Mouse (Mus musculus): ENCODE results near the gene Zfyve21. TPM values are rescaled to one million over a fixed set of nuclear protein-coding genes. Genes with fewer than 3 reads are reported as not detected.
A peak's percentile ranks its signal among the peaks of the same experiment; 100 is the strongest.

Zfyve21 gene
- polyA plus RNA-seq (2014; fragmentation: Nextera tagmentation; extraction: Ambion mirVana), result 30.5 and 39.6 TPM in 2 replicates

DNA sequence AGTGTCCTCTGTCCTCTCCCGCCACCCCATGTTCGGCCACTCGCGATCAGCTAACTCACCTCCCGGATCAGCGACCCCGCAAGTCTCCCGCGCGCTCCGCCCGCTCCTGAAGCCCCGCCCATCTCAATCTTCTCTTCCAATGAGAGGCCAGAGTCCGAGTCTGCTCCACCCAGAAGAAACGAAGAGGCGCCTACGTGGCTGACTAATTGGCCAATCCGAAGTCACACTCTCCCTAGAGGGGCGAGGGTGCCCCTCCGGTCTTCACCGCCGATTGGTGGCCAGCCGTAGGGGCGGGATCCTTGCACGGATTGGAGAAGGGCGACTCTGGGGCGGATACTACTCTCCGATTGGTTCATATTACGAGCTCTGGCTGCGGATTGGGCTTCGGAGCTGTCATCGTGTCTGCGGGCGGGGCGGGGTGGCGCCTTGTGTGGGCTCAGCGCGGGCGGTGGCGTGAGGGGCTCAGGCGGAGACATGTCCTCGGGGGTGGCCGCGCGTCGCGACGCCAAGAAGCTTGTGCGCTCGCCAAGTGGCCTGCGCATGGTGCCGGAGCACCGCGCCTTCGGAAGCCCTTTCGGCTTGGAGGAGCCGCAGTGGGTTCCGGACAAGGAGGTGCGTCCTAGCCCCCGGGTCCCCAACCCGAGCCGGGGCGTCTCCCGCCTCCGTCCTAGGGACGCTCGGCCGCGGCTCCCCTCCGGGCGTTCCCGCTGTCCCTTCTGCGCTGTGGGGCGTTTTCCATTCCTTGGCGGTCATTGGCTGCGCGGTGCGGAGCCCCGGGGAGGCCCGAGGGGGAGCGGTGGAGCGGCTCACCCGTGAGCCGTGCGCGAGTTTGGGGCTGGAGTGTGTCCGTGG lies at the start of gene Zfyve21, which contains the start of gene Xrcc3:
Gene Zfyve21 (plus strand): TSS at position 405 of the 852 bp plus-strand sequence.
Gene Xrcc3 (minus strand): TSS at position 108 of the 852 bp plus-strand sequence.
- H3K4me2 ChIP-seq (ENCODE audit: low read depth, low read length), result peak within 1 kb of the TSS; percentile 90
- under 1% methylated on average over 73 of the region's 87 CpGs for WGBS
- peak within 1 kb of the TSS; percentile 80 for H3K4me3 ChIP-seq (ENCODE audit: low read depth, low read length)
- H3K9me3 ChIP-seq (ENCODE audit: control insufficient read depth, low read length), result no peaks in the 10 kb centered on the region
- peak; percentile 99 for ATAC-seq (ENCODE audit: low read depth)
- peak within 1 kb of the TSS; percentile 81 for H3K27ac ChIP-seq (ENCODE audit: low read depth, low read length)
- peak within 1 kb of the TSS; percentile 65 for H3K9ac ChIP-seq (replicated peaks; ENCODE audit: low read depth, low read length)
- H3K4me1 ChIP-seq (ENCODE audit: control insufficient read depth, insufficient read depth, low read length), result peaks cover 13% of the 10 kb centered on the region; the same call in 1 of the 2 replicates
- no peaks in the 10 kb centered on the region for H3K36me3 ChIP-seq (ENCODE audit: control insufficient read depth, insufficient read depth, low read length)
- H3K27me3 ChIP-seq (ENCODE audit: control insufficient read depth, insufficient read depth, low read length), result no peaks in the 10 kb centered on the region

DNA sequence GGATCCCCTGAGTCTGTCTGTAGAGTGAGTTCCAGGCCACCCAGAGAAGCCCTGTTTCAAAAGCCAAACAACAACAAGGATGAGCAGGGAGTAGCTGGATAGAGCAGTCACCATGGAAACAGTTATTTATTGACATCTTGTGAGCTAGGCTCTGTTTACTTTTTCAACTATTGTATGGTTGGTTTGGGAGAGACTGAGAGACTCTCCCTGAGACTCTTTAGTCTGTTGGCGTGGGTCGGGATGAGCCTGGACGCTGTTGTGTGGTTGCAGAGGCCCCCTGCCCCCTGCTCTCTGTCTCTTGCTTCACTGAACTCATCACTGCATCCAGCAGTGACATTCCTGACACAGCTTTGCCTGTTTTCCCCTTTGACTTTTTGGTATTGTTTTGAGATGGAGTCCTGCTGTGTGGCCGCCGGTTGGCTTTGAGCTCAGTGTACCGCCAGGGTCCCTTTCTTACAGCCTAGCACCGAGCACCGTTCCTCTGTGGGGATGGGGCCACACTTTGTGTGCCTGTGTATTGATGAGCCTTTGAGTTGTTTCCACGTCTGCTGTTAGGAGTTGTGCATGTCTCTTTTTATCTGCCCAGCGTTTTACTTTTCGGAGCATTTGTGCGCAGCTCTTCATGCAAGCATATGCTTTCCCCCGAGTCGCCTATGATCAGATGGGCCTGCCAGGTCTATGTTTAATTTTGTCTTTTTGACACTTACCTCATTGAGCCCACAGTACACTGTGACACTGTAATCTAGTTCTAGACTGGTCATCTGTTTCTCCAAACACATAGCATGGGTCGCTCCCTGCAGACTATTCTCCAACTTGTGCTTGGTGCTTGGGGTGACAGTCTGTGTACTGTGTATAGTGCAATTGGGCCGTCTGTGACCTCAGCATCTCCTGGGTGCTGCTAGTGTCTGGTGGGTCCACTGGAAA lies 47.4 kb upstream of the Zfyve21 start:
- Histone ChIP-seq H3K4me3 (ENCODE audit: low read depth, low read length) (no peak overlapping the region), H3K4me1 (ENCODE audit: control insufficient read depth, insufficient read depth, low read length) (peaks cover 32% of the 10 kb centered on the region), H3K27me3 (ENCODE audit: control insufficient read depth, insufficient read depth, low read length) (no peaks in the 10 kb centered on the region), H3K9ac (replicated peaks; ENCODE audit: low read depth, low read length) (no peak overlapping the region), H3K9me3 (ENCODE audit: control insufficient read depth, low read length) (no peaks in the 10 kb centered on the region), H3K4me2 (ENCODE audit: low read depth, low read length) (no peak overlapping the region; the same call in 1 of the 2 replicates), H3K36me3 (ENCODE audit: control insufficient read depth, insufficient read depth, low read length) (no peaks in the 10 kb centered on the region), H3K27ac (ENCODE audit: low read depth, low read length) (no peak overlapping the region)
- WGBS, result 27% methylated on average over 16 of the region's 16 CpGs
- ATAC-seq (ENCODE audit: low read depth), result no peak

DNA sequence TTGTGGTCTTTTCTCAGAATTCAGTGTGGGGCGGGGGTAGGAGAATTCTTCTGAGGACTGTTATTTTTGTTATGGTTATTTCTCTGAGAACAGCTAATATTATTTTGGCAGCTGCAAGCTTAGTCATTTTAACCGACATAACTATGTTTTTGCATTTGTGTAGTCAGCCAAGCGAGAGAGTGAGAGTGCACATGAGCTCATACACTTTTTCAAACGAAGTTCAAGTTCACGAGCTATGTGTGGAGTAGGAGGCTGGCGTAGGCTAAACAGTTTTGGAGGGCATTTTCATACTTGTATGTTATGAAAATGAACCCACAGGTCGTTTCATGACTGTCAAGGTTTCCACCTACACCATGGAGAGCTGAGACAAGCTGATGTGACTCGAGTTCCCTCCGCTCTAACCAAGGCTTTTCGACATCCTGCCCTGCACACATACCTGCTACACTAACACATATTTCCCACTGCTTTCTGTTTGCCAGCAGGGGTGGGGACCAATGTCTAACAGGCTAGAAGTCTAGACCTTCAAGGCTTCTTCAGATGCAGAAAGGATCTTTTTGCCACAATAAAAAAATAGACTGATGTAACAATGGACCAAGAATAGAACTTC lies 45.5 kb upstream of the Zfyve21 start:
- H3K27me3 ChIP-seq (ENCODE audit: control insufficient read depth, insufficient read depth, low read length), result no peaks in the 10 kb centered on the region
- no peak overlapping the region for H3K4me3 ChIP-seq (ENCODE audit: low read depth, low read length)
- peaks cover 9% of the 10 kb centered on the region for H3K36me3 ChIP-seq (ENCODE audit: control insufficient read depth, insufficient read depth, low read length)
- no peak overlapping the region for H3K4me2 ChIP-seq (ENCODE audit: low read depth, low read length)
- H3K4me1 ChIP-seq (ENCODE audit: control insufficient read depth, insufficient read depth, low read length), result peaks cover 24% of the 10 kb centered on the region
- H3K9ac ChIP-seq (replicated peaks; ENCODE audit: low read depth, low read length), result no peak overlapping the region
- no peak for ATAC-seq (ENCODE audit: low read depth)
- H3K27ac ChIP-seq (ENCODE audit: low read depth, low read length), result no peak overlapping the region
- 89% methylated on average over 10 of the region's 10 CpGs for WGBS
- no peaks in the 10 kb centered on the region for H3K9me3 ChIP-seq (ENCODE audit: control insufficient read depth, low read length)

DNA sequence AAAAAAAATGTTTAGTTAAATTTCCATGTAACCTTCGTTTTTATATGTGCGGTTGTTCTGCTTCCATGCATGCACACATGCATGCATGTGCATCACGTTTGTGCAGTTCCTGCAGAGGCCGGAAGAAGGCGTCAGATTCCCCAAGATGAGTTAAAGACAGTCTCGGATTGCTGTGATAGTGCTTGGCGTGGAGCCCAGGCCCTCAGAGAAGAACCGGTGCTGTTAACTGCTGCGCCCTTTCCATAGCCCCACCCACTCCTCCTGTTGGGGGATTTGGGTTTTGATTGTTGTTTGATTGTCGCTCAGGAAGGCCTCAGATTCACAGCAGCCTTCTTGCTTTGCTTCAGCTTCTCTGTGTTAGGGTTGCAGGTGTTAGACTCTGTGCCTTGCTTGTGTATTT lies 44.7 kb upstream of the Zfyve21 start:
- WGBS, result 24% methylated on average over 10 of the region's 10 CpGs
- H3K9me3 ChIP-seq (ENCODE audit: control insufficient read depth, low read length), result no peaks in the 10 kb centered on the region
- no peak overlapping the region for H3K9ac ChIP-seq (replicated peaks; ENCODE audit: low read depth, low read length)
- H3K27me3 ChIP-seq (ENCODE audit: control insufficient read depth, insufficient read depth, low read length), result no peaks in the 10 kb centered on the region
- no peak overlapping the region for H3K4me2 ChIP-seq (ENCODE audit: low read depth, low read length)
- H3K27ac ChIP-seq (ENCODE audit: low read depth, low read length), result peak overlapping the region; percentile 8
- H3K4me1 ChIP-seq (ENCODE audit: control insufficient read depth, insufficient read depth, low read length), result peaks cover 24% of the 10 kb centered on the region
- 0 out of 2 replicates have a peak, but pooled peaks have one; percentile 38 for ATAC-seq (ENCODE audit: low read depth)
- H3K36me3 ChIP-seq (ENCODE audit: control insufficient read depth, insufficient read depth, low read length), result peaks cover 17% of the 10 kb centered on the region
- H3K4me3 ChIP-seq (ENCODE audit: low read depth, low read length), result no peak overlapping the region

DNA sequence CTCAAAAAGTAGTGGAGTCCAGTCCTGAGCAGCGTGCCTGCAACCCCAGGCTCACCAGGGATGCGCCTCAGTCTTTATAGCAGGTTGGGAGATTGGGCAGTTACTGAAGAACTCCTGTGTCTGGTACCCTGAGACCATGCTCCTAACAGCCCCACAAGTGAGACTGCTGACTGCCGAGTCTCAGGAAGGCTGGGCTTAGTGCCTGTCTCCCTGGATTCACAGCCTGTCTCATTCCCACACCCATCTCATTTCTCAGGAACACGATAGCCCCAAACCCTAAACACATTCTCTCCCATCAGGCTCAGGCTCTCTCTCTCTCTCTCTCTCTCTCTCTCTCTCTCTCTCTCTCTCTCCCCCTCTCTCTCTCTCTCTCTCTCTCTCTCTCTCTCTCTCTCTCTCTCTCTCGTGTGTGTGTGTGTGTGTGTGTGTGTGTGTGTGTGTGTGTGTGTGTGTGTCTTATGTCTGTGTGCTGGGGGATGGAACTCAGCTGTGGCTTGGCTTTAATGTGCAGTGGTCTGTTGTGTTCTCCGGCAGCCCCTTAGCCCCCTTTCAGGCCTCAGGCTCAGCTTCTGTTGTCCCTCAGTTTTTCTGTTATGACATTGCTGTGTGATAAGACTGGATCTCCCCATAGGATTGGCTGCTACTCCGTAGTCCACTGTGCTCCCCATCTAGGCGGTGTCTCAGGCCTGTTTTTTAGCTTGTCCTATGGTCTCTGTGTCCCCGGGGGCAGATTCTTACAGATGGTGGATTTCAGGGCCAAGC lies 44.0 kb upstream of the Zfyve21 start:
- WGBS, result 48% methylated on average over 9 of the region's 9 CpGs
- no peak overlapping the region for H3K4me2 ChIP-seq (ENCODE audit: low read depth, low read length)

DNA sequence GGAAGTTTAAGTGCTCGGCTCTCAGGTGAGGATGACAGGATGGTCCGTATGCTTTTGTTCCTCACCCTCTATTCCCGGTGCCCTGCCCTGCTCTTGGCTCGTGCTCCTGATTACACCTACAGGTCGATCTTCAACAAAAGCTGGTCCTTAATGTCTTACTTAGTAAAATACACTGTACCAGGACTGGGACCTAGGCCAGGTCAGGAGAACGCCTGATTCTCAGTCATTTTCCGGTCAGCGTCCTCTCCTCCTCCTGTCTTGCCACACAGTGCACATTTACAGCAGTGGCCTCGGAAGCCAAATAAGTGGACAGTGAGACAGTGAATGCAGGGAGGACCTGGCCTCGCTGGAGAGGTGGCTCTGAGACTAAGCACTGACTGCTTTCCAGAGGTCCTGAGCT lies 43.3 kb upstream of the Zfyve21 start:
- no peak for ATAC-seq (ENCODE audit: low read depth)

More for the DNA sequence above, 44.0 kb upstream of the Zfyve21 start:
- Histone ChIP-seq H3K9me3 (ENCODE audit: control insufficient read depth, low read length) (no peaks in the 10 kb centered on the region), H3K27ac (ENCODE audit: low read depth, low read length) (peak overlapping the region; percentile 8), H3K36me3 (ENCODE audit: control insufficient read depth, insufficient read depth, low read length) (peaks cover 24% of the 10 kb centered on the region), H3K9ac (replicated peaks; ENCODE audit: low read depth, low read length) (no peak overlapping the region), H3K4me1 (ENCODE audit: control insufficient read depth, insufficient read depth, low read length) (peaks cover 24% of the 10 kb centered on the region), H3K27me3 (ENCODE audit: control insufficient read depth, insufficient read depth, low read length) (no peaks in the 10 kb centered on the region), H3K4me3 (ENCODE audit: low read depth, low read length) (no peak overlapping the region)
- no peak for ATAC-seq (ENCODE audit: low read depth)

DNA sequence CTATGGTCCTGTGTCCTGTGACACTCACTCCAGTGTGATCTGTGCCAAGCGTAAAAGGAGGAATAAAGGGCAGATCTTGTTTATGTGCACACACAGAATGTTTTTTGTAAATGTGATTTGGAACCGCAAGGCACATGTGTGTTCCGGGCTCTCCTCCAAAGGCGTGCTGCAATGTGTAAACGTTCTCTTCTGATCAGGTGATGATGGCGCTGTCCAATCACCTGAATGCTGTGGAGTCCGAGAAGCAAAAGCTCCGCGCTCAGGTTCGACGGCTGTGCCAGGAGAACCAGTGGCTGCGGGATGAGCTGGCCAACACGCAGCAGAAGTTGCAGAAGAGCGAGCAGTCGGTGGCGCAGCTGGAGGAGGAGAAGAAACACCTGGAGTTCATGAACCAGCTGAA lies 39.8 kb upstream of the Zfyve21 start:
- H3K9ac ChIP-seq (replicated peaks; ENCODE audit: low read depth, low read length), result no peak overlapping the region
- H3K4me2 ChIP-seq (ENCODE audit: low read depth, low read length), result no peak overlapping the region
- H3K4me1 ChIP-seq (ENCODE audit: control insufficient read depth, insufficient read depth, low read length), result peaks cover 7% of the 10 kb centered on the region
- H3K9me3 ChIP-seq (ENCODE audit: control insufficient read depth, low read length), result no peaks in the 10 kb centered on the region
- H3K27ac ChIP-seq (ENCODE audit: low read depth, low read length), result no peak overlapping the region
- whole genome bisulfite sequencing, result 91% methylated on average over 16 of the region's 16 CpGs
- ATAC-seq (ENCODE audit: low read depth), result no peak
- no peak overlapping the region for H3K4me3 ChIP-seq (ENCODE audit: low read depth, low read length)
- peaks cover 62% of the 10 kb centered on the region for H3K36me3 ChIP-seq (ENCODE audit: control insufficient read depth, insufficient read depth, low read length)
- H3K27me3 ChIP-seq (ENCODE audit: control insufficient read depth, insufficient read depth, low read length), result no peaks in the 10 kb centered on the region

More for the DNA sequence above, 43.3 kb upstream of the Zfyve21 start:
- no peaks in the 10 kb centered on the region for H3K9me3 ChIP-seq (ENCODE audit: control insufficient read depth, low read length)
- 91% methylated on average over 10 of the region's 10 CpGs for WGBS
- H3K27me3 ChIP-seq (ENCODE audit: control insufficient read depth, insufficient read depth, low read length), result no peaks in the 10 kb centered on the region
- H3K4me3 ChIP-seq (ENCODE audit: low read depth, low read length), result no peak overlapping the region
- peaks cover 21% of the 10 kb centered on the region for H3K4me1 ChIP-seq (ENCODE audit: control insufficient read depth, insufficient read depth, low read length)
- peaks cover 30% of the 10 kb centered on the region for H3K36me3 ChIP-seq (ENCODE audit: control insufficient read depth, insufficient read depth, low read length)
- H3K9ac ChIP-seq (replicated peaks; ENCODE audit: low read depth, low read length), result no peak overlapping the region
- no peak overlapping the region for H3K4me2 ChIP-seq (ENCODE audit: low read depth, low read length)
- no peak overlapping the region for H3K27ac ChIP-seq (ENCODE audit: low read depth, low read length)

DNA sequence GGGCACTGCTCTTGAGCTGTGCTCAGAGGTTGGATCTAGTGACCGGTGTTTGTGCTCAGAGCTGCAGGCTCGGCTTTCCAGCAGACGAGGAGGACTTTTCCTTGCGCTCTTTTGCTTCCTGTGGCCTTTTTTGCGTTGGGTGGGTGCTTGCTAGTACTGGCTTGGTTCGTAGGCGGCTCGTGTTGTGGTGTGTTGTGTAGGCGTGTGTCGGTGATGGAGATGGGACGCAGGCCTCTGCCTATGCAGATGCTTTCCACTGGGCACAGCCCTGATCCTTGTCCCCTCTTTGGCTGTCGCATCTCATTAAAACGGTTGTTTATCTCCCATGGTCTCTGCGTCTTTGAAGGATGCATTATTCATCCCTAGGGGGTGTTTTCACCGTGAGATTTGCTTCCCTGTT lies 39.1 kb upstream of the Zfyve21 start:
- Histone ChIP-seq H3K36me3 (ENCODE audit: control insufficient read depth, insufficient read depth, low read length) (peaks cover 69% of the 10 kb centered on the region), H3K4me2 (ENCODE audit: low read depth, low read length) (no peak overlapping the region), H3K4me1 (ENCODE audit: control insufficient read depth, insufficient read depth, low read length) (no peaks in the 10 kb centered on the region), H3K4me3 (ENCODE audit: low read depth, low read length) (no peak overlapping the region), H3K9ac (replicated peaks; ENCODE audit: low read depth, low read length) (no peak overlapping the region), H3K27me3 (ENCODE audit: control insufficient read depth, insufficient read depth, low read length) (no peaks in the 10 kb centered on the region), H3K9me3 (ENCODE audit: control insufficient read depth, low read length) (no peaks in the 10 kb centered on the region), H3K27ac (ENCODE audit: low read depth, low read length) (no peak overlapping the region)
- no peak for ATAC-seq (ENCODE audit: low read depth)
- WGBS, result 70% methylated on average over 15 of the region's 15 CpGs

Data from neural tube, embryonic 14.5 days (tissue).